Mouse (Mus musculus) olfactory bulb, adult 2 months (tissue): ENCODE measurements around the gene Pnpo. TPM values are rescaled to one million over a fixed set of nuclear protein-coding genes. Genes with fewer than 3 reads are reported as not detected.

ENCODE experiments used
- H3K27ac ChIP-seq: fragments of 200-500 bp; 2 replicates; pipeline ENCODE4 v1.5.1; 2012; ENCODE audit warnings: low read depth, low read length; ENCODE audit not compliant: insufficient read depth
- H3K4me1 ChIP-seq: fragments of 200-500 bp; 2 replicates; pipeline ENCODE4 v1.6.1; 2012; ENCODE audit warnings: low read length; ENCODE audit not compliant: control insufficient read depth, insufficient read depth
- H3K4me3 ChIP-seq: fragments of 200-500 bp; 2 replicates; pipeline ENCODE4 v1.5.1; 2012; ENCODE audit warnings: mild to moderate bottlenecking, low read depth, low read length, moderate library complexity; ENCODE audit not compliant: insufficient read depth
- CTCF ChIP-seq: fragments of 200-500 bp; IDR thresholded peaks from 2 replicates; pipeline ENCODE4 v1.5.1; 2012; ENCODE audit warnings: low read depth, mild to moderate bottlenecking, low read length, moderate library complexity; ENCODE audit not compliant: insufficient read depth
- POLR2A ChIP-seq: fragments of 200-500 bp; IDR thresholded peaks from 2 replicates; pipeline ENCODE4 v1.6.1; 2012; ENCODE audit warnings: mild to moderate bottlenecking, low read depth, low read length, moderate library complexity; ENCODE audit not compliant: insufficient read depth
- WGBS: fragments of 180-500 bp; shearing (Covaris S2); methylation state at CpG from one replicate; pipeline ENCODE4 v1.1.7; 2018; 5-methylcytosine and 5-hydroxymethylcytosine counted together
- polyA plus RNA-seq: library from polyadenylated mRNA; stranded (reverse); fragments of >200 nt; gene quantifications from 2 replicates; pipeline ENCODE4 v1.2.4, GENCODE M21; 2012; ENCODE audit warnings: low replicate concordance; ENCODE audit not compliant: missing spikeins, insufficient read depth, insufficient read length

The Pnpo gene
- polyA plus RNA-seq, 1 experiment, result not detected

- WGBS, result 49% methylated on average over 5 of the region's 5 CpGs
- TF ChIP-seq CTCF (no peak), POLR2A (no peak)
- H3K4me1 ChIP-seq, result peaks cover 50% of the 10 kb centered on the region
Measured at GRCm38 (mm10) chr11:96973426-96973964, 29.7 kb upstream of the Pnpo start.

GRCm38 (mm10) chr11:96972906-96973305, 29.1 kb upstream of the Pnpo start:
- Histone ChIP-seq H3K4me3 (no peak overlapping the region), H3K27ac (peak overlapping the region; percentile 88), H3K4me1 (peaks cover 49% of the 10 kb centered on the region)
- WGBS, result 30% methylated on average over 5 of the region's 5 CpGs
- no peak for TF ChIP-seq CTCF
- TF ChIP-seq POLR2A, result no peak

More at GRCm38 (mm10) chr11:96973426-96973964, 29.7 kb upstream of the Pnpo start:
- H3K4me3 ChIP-seq, result no peak overlapping the region
- H3K27ac ChIP-seq, result peak overlapping the region; percentile 57

- WGBS, result 80% methylated on average over 3 of the region's 3 CpGs
- no peak overlapping the region for H3K27ac ChIP-seq
- peaks cover 42% of the 10 kb centered on the region for H3K4me1 ChIP-seq
- TF ChIP-seq CTCF (no peak), POLR2A (no peak)
- H3K4me3 ChIP-seq, result no peak overlapping the region
Measured at GRCm38 (mm10) chr11:96970341-96970740, 26.6 kb upstream of the Pnpo start.

- no peak overlapping the region for H3K4me3 ChIP-seq
- TF ChIP-seq CTCF, result no peak
- no peak for TF ChIP-seq POLR2A
- peaks cover 42% of the 10 kb centered on the region for H3K4me1 ChIP-seq
- H3K27ac ChIP-seq, result peak overlapping the region; percentile 0; the same call in 1 of the 2 replicates
- 65% methylated on average over 1 of the region's 1 CpGs for WGBS
Measured at GRCm38 (mm10) chr11:96969746-96970145, 26.0 kb upstream of the Pnpo start.

GRCm38 (mm10) chr11:96969280-96969722, 25.5 kb upstream of the Pnpo start:
- 71% methylated on average over 5 of the region's 5 CpGs for WGBS
- Histone ChIP-seq H3K27ac (peak overlapping the region; percentile 20), H3K4me1 (peaks cover 42% of the 10 kb centered on the region), H3K4me3 (no peak overlapping the region)
- no peak for TF ChIP-seq POLR2A
- no peak for TF ChIP-seq CTCF

GRCm38 (mm10) chr11:96968476-96968875, 24.7 kb upstream of the Pnpo start:
- Histone ChIP-seq H3K4me3 (no peak overlapping the region), H3K4me1 (peaks cover 38% of the 10 kb centered on the region), H3K27ac (no peak overlapping the region)
- no peak for TF ChIP-seq CTCF
- TF ChIP-seq POLR2A, result no peak
- 79% methylated on average over 6 of the region's 6 CpGs for WGBS

GRCm38 (mm10) chr11:96967544-96968269, 23.9 kb upstream of the Pnpo start:
- WGBS, result 81% methylated on average over 11 of the region's 11 CpGs
- TF ChIP-seq CTCF (no peak), POLR2A (no peak)
- H3K4me1 ChIP-seq, result peaks cover 39% of the 10 kb centered on the region
- no peak overlapping the region for H3K27ac ChIP-seq
- no peak overlapping the region for H3K4me3 ChIP-seq

GRCm38 (mm10) chr11:96966914-96967543, 23.2 kb upstream of the Pnpo start:
- Histone ChIP-seq H3K27ac (no peak overlapping the region), H3K4me1 (peaks cover 34% of the 10 kb centered on the region), H3K4me3 (no peak overlapping the region)
- WGBS, result 85% methylated on average over 13 of the region's 13 CpGs
- TF ChIP-seq POLR2A (no peak), CTCF (no peak)

GRCm38 (mm10) chr11:96966172-96966571, 22.4 kb upstream of the Pnpo start:
- WGBS, result 94% methylated on average over 3 of the region's 3 CpGs
- H3K4me1 ChIP-seq, result peaks cover 27% of the 10 kb centered on the region
- no peak overlapping the region for H3K27ac ChIP-seq
- no peak overlapping the region for H3K4me3 ChIP-seq
- no peak for TF ChIP-seq CTCF
